Mouse (Mus musculus): Measurements from ENCODE around the gene S100a11. TPM values are rescaled to one million over a fixed set of nuclear protein-coding genes. Genes with fewer than 3 reads are reported as not detected.

Gene S100a11
- polyA plus RNA-seq, 1 experiment from 2014 or later: 245 TPM

GRCm38 (mm10) chr3:93553765-93554378, 33.6 kb downstream of the S100a11 start:
- 68% methylated on average over 9 of the region's 9 CpGs for WGBS
- no peaks in the 10 kb centered on the region for H3K36me3 ChIP-seq (ENCODE audit: control insufficient read depth, insufficient read depth, low read length)
- H3K27ac ChIP-seq (ENCODE audit: low read depth, low read length): no peak overlapping the region
- 0 out of 2 replicates have a peak overlapping the region, but pooled peaks have one; percentile 89 for H3K4me2 ChIP-seq
- peaks cover 16% of the 10 kb centered on the region; the same call in 1 of the 2 replicates for H3K4me1 ChIP-seq (replicated peaks; ENCODE audit: control insufficient read depth, insufficient read depth, low read length)
- no peaks in the 10 kb centered on the region for H3K9me3 ChIP-seq (ENCODE audit: control insufficient read depth, low read length)
- ATAC-seq (replicated peaks; ENCODE audit: low FRiP score) (no peak), DNase-seq (ENCODE audit: low spot score) (no peak)
- no peak overlapping the region for H3K4me3 ChIP-seq (ENCODE audit: low read depth, low read length)
- no peaks in the 10 kb centered on the region for H3K27me3 ChIP-seq (replicated peaks; ENCODE audit: control insufficient read depth, insufficient read depth, low read length)
- no peak overlapping the region for H3K9ac ChIP-seq (ENCODE audit: low read depth, low read length)

GRCm38 (mm10) chr3:93554379-93554980, 34.2 kb downstream of the S100a11 start:
- Histone ChIP-seq H3K4me3 (ENCODE audit: low read depth, low read length) (peak overlapping the region; percentile 61), H3K4me1 (replicated peaks; ENCODE audit: control insufficient read depth, insufficient read depth, low read length) (peaks cover 16% of the 10 kb centered on the region; the same call in 1 of the 2 replicates), H3K36me3 (ENCODE audit: control insufficient read depth, insufficient read depth, low read length) (no peaks in the 10 kb centered on the region), H3K9me3 (ENCODE audit: control insufficient read depth, low read length) (no peaks in the 10 kb centered on the region), H3K4me2 (peak overlapping the region; percentile 89), H3K9ac (ENCODE audit: low read depth, low read length) (peak overlapping the region; percentile 37; the same call in 1 of the 2 replicates), H3K27me3 (replicated peaks; ENCODE audit: control insufficient read depth, insufficient read depth, low read length) (no peaks in the 10 kb centered on the region), H3K27ac (ENCODE audit: low read depth, low read length) (no peak overlapping the region)
- ATAC-seq (replicated peaks; ENCODE audit: low FRiP score) (no peak), DNase-seq (ENCODE audit: low spot score) (peak; percentile 41)
- WGBS: 20% methylated on average over 12 of the region's 13 CpGs

GRCm38 (mm10) chr3:93554981-93555877, 34.9 kb downstream of the S100a11 start, which contains the start of gene S100a10:
Gene S100a10, plus strand, starts transcription at chr3:93555080.
- Histone ChIP-seq H3K9ac (ENCODE audit: low read depth, low read length) (peak within 1 kb of the TSS; percentile 73), H3K27me3 (replicated peaks; ENCODE audit: control insufficient read depth, insufficient read depth, low read length) (no peaks in the 10 kb centered on the region), H3K4me1 (replicated peaks; ENCODE audit: control insufficient read depth, insufficient read depth, low read length) (peaks cover 14% of the 10 kb centered on the region; the same call in 1 of the 2 replicates), H3K4me3 (ENCODE audit: low read depth, low read length) (peak within 1 kb of the TSS; percentile 61), H3K36me3 (ENCODE audit: control insufficient read depth, insufficient read depth, low read length) (no peaks in the 10 kb centered on the region), H3K4me2 (peak within 1 kb of the TSS; percentile 89), H3K27ac (ENCODE audit: low read depth, low read length) (peak within 1 kb of the TSS; percentile 64), H3K9me3 (ENCODE audit: control insufficient read depth, low read length) (no peaks in the 10 kb centered on the region)
- ATAC-seq (replicated peaks; ENCODE audit: low FRiP score) (peak; percentile 82), DNase-seq (ENCODE audit: low spot score) (peak; percentile 69)
- WGBS: 1% methylated on average over 25 of the region's 39 CpGs

- WGBS: 8% methylated on average over 2 of the region's 2 CpGs
- Histone ChIP-seq H3K9ac (ENCODE audit: low read depth, low read length) (peak overlapping the region; percentile 73), H3K4me2 (peak overlapping the region; percentile 89), H3K4me3 (ENCODE audit: low read depth, low read length) (peak overlapping the region; percentile 61), H3K36me3 (ENCODE audit: control insufficient read depth, insufficient read depth, low read length) (no peaks in the 10 kb centered on the region), H3K27me3 (replicated peaks; ENCODE audit: control insufficient read depth, insufficient read depth, low read length) (no peaks in the 10 kb centered on the region), H3K9me3 (ENCODE audit: control insufficient read depth, low read length) (no peaks in the 10 kb centered on the region), H3K4me1 (replicated peaks; ENCODE audit: control insufficient read depth, insufficient read depth, low read length) (peaks cover 13% of the 10 kb centered on the region; the same call in 1 of the 2 replicates), H3K27ac (ENCODE audit: low read depth, low read length) (no peak overlapping the region)
- ATAC-seq (replicated peaks; ENCODE audit: low FRiP score): peak; percentile 60
- DNase-seq (ENCODE audit: low spot score): peak; percentile 35
Measured at GRCm38 (mm10) chr3:93555878-93556254, 35.6 kb downstream of the S100a11 start.

- Histone ChIP-seq H3K27me3 (replicated peaks; ENCODE audit: control insufficient read depth, insufficient read depth, low read length) (no peaks in the 10 kb centered on the region), H3K36me3 (ENCODE audit: control insufficient read depth, insufficient read depth, low read length) (0 out of 2 replicates have a peak, but pooled peaks cover 2% of the 10 kb centered on the region), H3K9ac (ENCODE audit: low read depth, low read length) (no peak overlapping the region), H3K4me1 (replicated peaks; ENCODE audit: control insufficient read depth, insufficient read depth, low read length) (peaks cover 13% of the 10 kb centered on the region; the same call in 1 of the 2 replicates), H3K4me3 (ENCODE audit: low read depth, low read length) (peak overlapping the region; percentile 61; the same call in 1 of the 2 replicates), H3K9me3 (ENCODE audit: control insufficient read depth, low read length) (no peaks in the 10 kb centered on the region), H3K27ac (ENCODE audit: low read depth, low read length) (no peak overlapping the region), H3K4me2 (peak overlapping the region; percentile 89)
- DNase-seq (ENCODE audit: low spot score) (no peak), ATAC-seq (replicated peaks; ENCODE audit: low FRiP score) (no peak)
- WGBS: 58% methylated on average over 1 of the region's 1 CpGs
Measured at GRCm38 (mm10) chr3:93556599-93556998, 36.3 kb downstream of the S100a11 start.

- peaks cover 13% of the 10 kb centered on the region; the same call in 1 of the 2 replicates for H3K4me1 ChIP-seq (replicated peaks; ENCODE audit: control insufficient read depth, insufficient read depth, low read length)
- H3K4me3 ChIP-seq (ENCODE audit: low read depth, low read length): no peak overlapping the region
- no peak for DNase-seq (ENCODE audit: low spot score)
- H3K27ac ChIP-seq (ENCODE audit: low read depth, low read length): no peak overlapping the region
- no peaks in the 10 kb centered on the region for H3K27me3 ChIP-seq (replicated peaks; ENCODE audit: control insufficient read depth, insufficient read depth, low read length)
- H3K9me3 ChIP-seq (ENCODE audit: control insufficient read depth, low read length): no peaks in the 10 kb centered on the region
- peaks cover 7% of the 10 kb centered on the region; the same call in 1 of the 2 replicates for H3K36me3 ChIP-seq (ENCODE audit: control insufficient read depth, insufficient read depth, low read length)
- WGBS: 66% methylated on average over 4 of the region's 4 CpGs
- no peak overlapping the region for H3K9ac ChIP-seq (ENCODE audit: low read depth, low read length)
- H3K4me2 ChIP-seq: no peak overlapping the region
- ATAC-seq (replicated peaks; ENCODE audit: low FRiP score): no peak
Measured at GRCm38 (mm10) chr3:93557471-93557870, 37.2 kb downstream of the S100a11 start.

- peaks cover 5% of the 10 kb centered on the region; the same call in 1 of the 2 replicates for H3K4me1 ChIP-seq (replicated peaks; ENCODE audit: control insufficient read depth, insufficient read depth, low read length)
- H3K9ac ChIP-seq (ENCODE audit: low read depth, low read length): no peak overlapping the region
- H3K4me2 ChIP-seq: no peak overlapping the region
- ATAC-seq (replicated peaks; ENCODE audit: low FRiP score) (no peak), DNase-seq (ENCODE audit: low spot score) (no peak)
- H3K36me3 ChIP-seq (ENCODE audit: control insufficient read depth, insufficient read depth, low read length): peaks cover 7% of the 10 kb centered on the region; the same call in 1 of the 2 replicates
- no peak overlapping the region for H3K4me3 ChIP-seq (ENCODE audit: low read depth, low read length)
- no peak overlapping the region for H3K27ac ChIP-seq (ENCODE audit: low read depth, low read length)
- H3K9me3 ChIP-seq (ENCODE audit: control insufficient read depth, low read length): no peaks in the 10 kb centered on the region
- 85% methylated on average over 6 of the region's 6 CpGs for WGBS
- no peaks in the 10 kb centered on the region for H3K27me3 ChIP-seq (replicated peaks; ENCODE audit: control insufficient read depth, insufficient read depth, low read length)
Measured at GRCm38 (mm10) chr3:93559961-93560360, 39.7 kb downstream of the S100a11 start.

GRCm38 (mm10) chr3:93562372-93562771, 42.1 kb downstream of the S100a11 start:
- DNase-seq (ENCODE audit: low spot score): no peak
- Histone ChIP-seq H3K4me1 (replicated peaks; ENCODE audit: control insufficient read depth, insufficient read depth, low read length) (no peaks in the 10 kb centered on the region), H3K27me3 (replicated peaks; ENCODE audit: control insufficient read depth, insufficient read depth, low read length) (no peaks in the 10 kb centered on the region)

More at GRCm38 (mm10) chr3:93562372-93562771, 42.1 kb downstream of the S100a11 start:
- Histone ChIP-seq H3K4me3 (ENCODE audit: low read depth, low read length) (no peak overlapping the region), H3K27ac (ENCODE audit: low read depth, low read length) (no peak overlapping the region), H3K4me2 (no peak overlapping the region), H3K36me3 (ENCODE audit: control insufficient read depth, insufficient read depth, low read length) (peaks cover 7% of the 10 kb centered on the region; the same call in 1 of the 2 replicates), H3K9ac (ENCODE audit: low read depth, low read length) (no peak overlapping the region), H3K9me3 (ENCODE audit: control insufficient read depth, low read length) (no peaks in the 10 kb centered on the region)
- WGBS: 80% methylated on average over 2 of the region's 2 CpGs
- no peak for ATAC-seq (replicated peaks; ENCODE audit: low FRiP score)

Data from liver, embryonic 11.5 days (tissue).